Mouse (Mus musculus): ENCODE results near the gene Pkp4.

Gene Pkp4

DNA sequence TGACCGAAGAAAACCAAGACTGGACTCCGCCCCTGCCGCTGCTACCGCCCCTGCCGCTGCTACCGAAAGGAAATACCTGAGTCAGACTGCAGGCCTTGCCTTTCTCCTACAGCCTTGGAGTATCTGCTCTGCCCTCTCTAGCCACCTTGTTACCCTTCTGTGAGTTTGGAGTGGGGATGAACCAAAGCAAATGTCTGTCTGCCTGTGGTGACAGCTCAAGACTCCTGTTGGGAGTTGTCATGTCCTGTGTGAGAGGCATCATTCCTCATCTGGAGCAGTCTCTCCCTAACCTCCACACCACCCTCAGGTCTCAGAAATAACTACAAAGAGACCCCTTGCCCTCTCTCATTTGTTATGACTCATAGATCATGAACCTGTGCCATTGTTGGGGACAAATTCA is 122.3 kb downstream of the Pkp4 start:
- no peak for DNase-seq

- no peak for DNase-seq
Observed at GRCm38 (mm10) chr2:59284216-59284615, 123.6 kb downstream of the Pkp4 start.

GRCm38 (mm10) chr2:59284734-59285490 is 124.3 kb downstream of the Pkp4 start:
- DNase-seq, result no peak

DNA sequence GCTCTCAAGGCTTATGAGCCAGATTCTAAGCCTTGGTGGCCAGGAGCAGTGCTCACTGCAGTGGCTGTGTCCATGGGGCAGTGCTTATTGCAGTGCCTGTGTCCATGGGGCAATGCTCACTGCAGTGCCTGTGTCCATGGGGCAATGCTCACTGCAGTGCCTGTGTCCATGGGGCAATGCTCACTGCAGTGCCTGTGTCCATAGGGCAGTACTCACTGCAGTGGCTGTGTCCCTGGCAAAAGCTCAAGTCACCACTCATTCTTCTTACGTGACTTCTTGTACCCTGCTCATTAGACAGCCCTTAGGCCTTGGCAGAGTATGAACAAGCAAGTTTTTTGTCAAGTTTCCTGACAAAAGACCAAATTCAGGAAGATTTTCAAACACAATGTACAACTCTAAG is 124.9 kb downstream of the Pkp4 start:
- no peak for DNase-seq

- DNase-seq, result peak; percentile 59
Observed at GRCm38 (mm10) chr2:59286247-59286646, 125.6 kb downstream of the Pkp4 start.

GRCm38 (mm10) chr2:59287630-59288029 is 127.0 kb downstream of the Pkp4 start:
- DNase-seq, result no peak

DNA sequence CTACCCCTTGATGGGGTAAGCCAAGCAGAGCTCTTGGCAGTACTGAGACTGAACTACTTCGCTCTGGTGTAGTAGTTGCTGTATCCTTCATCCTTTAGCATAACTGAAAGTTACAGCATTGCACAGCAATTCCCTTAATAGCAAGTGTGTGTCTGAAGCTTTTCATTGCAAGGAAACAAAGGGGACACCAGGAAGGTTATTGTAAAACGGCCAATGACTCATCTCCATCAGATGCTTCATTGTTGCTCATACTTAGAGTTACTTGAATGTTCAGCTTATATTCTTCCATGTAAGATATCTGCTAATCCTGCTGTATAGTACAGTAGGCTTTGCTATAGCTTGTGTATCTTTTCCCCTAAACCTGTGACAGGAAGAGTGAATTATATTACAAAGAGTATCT is 128.8 kb downstream of the Pkp4 start:
- no peak for DNase-seq

GRCm38 (mm10) chr2:59290391-59290790 is 129.7 kb downstream of the Pkp4 start:
- no peak for DNase-seq

- DNase-seq, result no peak
Observed at GRCm38 (mm10) chr2:59299831-59300230, 139.2 kb downstream of the Pkp4 start.

DNA sequence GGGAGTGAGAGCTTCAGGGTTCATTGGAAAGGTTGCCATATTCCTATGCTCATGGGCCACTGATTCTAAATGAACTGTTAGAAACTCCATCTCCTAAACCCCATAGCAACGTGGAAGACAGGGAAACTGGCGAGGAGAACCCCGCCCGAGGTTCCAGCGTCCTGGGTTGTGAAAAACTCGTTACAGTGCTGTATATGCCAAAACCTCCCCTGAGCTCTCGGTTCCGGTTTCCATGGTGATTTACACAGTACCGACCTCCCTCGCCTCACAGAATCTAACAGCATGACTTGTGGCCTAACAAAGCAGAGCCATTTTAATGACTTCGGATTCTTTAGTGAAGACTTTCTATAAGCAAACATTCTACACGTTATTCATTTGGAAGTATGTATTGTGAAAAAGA is 141.0 kb downstream of the Pkp4 start:
- no peak for DNase-seq

DNA sequence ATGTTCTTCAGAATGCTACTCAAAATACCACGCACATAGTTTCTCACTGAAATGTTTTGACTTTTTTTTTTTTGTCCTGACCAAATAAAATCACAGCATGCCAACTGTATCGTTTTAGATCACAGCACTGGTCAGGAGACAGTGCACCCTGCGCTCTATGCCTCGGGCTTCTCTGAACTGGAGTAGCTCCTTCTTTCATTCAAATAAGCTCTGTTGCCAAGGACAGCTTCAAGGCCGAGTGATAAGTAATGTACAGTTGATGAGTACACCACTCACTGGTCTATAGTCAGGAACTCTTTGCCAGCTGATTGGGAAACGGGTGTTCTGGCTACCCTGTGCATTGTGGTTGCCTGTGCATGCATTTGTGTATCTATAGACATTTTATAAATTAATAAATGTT is 141.8 kb downstream of the Pkp4 start:
- no peak for DNase-seq

- DNase-seq, result no peak
Observed at GRCm38 (mm10) chr2:59303530-59304063, 142.9 kb downstream of the Pkp4 start.

DNA sequence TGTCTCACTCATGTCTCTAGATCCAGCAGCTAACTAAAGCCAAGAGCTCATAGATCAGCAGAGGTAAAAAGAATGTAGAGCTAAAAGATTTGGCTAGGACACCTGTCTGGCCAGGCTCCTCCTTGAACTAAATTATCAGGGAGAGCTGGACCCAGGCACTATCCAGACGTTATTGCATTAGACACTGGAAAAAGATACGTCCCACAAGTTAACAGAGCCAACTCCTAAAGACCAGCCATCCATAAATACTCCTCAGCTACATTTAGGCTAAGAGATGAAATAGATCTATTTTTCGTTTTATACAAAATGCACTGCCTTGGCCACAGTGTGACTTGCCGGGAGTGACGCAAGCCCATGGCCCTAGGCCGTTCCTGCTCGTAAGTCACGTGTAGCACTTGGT is 146.7 kb downstream of the Pkp4 start:
- no peak for DNase-seq

- DNase-seq, result no peak
Observed at GRCm38 (mm10) chr2:59308055-59308454, 147.4 kb downstream of the Pkp4 start.

DNA sequence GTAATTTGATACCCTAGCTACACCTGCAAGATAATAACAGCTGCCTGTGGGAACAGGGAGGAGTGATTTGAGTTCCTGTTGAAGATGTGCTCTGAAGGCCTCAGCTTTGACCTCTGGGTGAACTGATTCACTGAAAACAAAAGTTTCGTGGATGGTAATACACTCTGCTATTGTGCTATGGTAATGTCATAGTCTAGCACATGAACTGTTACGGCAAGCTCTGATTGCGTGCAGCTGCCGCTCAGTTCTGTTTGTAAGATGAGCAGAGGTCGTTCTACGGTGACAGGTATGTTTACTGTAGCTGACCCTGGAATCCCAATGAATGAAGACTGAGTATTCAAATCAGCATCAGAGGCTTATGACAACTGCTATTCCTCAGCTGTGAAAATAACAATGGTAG is 152.6 kb downstream of the Pkp4 start:
- DNase-seq, result no peak

- no peak for DNase-seq
Observed at GRCm38 (mm10) chr2:59318631-59319030, 158.0 kb downstream of the Pkp4 start.

GRCm38 (mm10) chr2:59327946-59328345 is 167.3 kb downstream of the Pkp4 start:
- no peak for DNase-seq

DNA sequence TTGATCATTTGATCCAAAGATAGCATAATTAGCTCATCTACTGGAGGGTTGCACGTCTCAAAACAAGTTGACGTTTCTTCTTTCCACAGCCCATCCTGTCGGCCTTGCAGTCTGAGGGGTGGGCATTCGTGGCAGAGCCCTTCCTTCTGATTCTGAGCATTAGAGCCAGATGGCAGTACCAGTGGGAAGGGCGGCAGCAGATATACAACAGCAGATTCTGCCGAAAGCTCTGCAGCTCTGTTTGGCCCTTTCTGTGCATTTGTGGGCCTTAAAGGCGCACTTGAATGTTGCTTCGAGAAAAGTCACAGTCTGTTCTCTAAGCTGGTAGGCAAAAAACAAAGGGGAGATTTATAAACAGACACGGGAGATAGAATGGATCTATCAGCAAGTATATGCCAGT is 170.4 kb downstream of the Pkp4 start:
- no peak for DNase-seq

DNA sequence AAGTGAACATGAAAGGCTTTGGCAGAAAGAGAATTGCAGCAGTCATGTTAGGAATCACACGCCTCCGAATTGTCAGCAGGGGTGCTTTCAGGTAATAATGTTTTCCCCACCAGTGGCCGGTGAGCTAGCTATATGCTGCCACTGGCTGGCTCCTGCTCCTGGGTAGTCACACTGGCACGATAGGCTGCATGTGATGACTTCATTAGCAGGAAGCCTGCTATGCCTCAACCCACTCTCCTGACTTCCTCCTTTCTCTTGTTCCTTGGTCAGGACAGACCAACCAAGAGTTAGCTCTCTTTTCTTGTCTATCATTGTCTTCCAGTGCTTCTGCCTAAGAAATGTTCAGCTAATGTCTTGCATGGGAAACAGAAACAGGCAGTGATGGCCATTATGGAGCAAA is 171.9 kb downstream of the Pkp4 start:
- DNase-seq, result no peak

DNA sequence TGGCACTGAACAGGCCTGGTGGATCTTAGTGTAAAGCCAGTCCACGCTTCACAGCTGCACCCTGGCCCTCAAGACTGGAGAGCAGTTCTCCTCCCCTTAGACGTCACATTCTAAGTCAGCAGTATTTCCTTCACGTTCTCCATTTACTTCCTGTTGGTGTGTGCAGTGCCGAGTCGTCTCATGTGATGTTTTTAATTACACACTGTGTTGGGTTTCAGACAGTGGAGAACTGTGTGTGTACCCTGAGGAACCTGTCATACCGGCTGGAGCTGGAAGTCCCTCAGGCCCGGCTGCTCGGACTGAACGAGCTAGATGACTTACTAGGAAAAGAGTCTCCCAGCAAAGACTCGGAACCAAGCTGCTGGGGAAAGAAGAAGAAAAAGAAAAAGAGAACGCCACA is 177.9 kb downstream of the Pkp4 start:
- peak; percentile 38 for DNase-seq

DNA sequence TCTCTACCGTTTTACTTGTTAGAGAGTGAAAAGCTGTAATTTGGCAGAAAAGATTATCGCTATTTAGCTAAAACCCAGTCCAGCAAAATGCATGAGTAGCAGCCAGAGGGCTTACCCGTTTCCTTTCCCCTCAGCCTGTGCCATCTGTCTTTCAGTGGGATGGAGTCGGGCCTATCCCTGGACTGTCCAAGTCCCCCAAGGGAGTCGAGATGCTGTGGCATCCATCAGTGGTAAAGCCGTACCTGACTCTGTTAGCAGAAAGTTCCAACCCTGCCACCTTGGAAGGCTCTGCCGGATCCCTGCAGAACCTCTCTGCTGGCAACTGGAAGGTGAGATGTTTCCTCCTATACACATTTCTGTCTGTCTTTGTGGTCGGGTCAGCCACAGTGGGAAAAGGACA is 178.3 kb downstream of the Pkp4 start:
- DNase-seq, result no peak

DNA sequence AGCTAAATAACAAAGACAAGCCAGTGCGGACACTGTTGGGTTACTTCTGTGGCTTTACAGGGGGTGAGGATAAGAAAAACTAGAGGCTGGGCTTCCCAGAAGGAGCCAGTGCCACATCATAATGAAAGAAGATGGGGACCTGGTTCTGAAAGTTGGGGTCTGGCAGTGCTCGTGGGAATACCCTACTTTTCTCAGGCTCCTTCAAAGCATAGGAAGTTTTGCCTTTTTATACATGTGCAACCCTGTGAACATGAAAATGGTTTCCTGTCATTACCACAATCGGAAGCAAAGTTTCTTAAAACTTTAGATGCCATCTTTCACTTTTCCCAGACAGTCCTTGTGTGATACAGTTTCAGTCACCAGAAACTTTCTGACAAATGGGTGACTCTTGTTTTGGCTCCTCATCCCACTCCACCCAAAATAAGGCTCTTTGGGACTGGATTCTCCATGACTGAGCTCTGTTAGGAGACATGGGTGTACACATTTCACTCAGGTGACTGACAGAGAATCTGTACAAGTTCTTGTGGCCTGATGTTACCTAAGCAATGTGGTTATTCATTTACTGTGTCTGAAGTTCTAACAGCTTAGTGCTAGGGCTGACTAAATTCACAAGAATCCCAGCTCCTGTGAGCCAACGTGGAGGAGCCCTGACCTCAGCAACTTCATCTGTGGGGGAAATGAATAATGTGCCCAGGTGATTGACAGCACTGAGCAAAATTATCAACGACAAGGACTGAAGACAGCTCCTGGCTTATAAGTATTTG is 179.3 kb downstream of the Pkp4 start:
- peak; percentile 24 for DNase-seq

GRCm38 (mm10) chr2:59340878-59341277 is 180.2 kb downstream of the Pkp4 start:
- no peak for DNase-seq

DNA sequence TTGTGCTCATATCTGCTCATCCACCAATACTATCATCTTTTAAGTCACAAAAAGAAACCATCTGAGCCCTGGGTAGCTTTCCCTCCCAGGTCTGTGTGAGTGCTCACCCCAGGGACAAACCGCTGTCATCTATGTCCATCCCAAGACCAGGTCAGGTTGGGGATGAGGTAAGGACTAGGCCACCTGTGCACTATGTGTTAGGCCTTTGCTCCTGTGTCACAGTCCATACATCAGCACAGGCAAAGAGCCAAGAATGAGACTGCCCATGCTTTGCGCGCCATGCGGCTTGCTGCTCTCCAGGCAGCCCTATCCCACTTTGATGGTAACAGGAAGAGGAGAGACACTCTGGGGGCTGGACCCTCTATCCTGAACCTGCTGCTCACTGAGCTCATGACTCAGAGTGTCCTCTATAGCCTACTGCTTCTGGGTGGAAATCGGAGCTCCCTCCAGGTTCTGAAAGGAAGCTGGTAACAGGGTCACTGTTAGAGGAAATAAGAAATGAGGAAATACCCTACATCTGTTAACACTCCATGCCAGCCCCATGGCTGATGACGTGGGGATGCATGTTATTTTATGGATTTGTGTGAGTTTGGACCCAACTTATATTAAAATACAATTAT is 182.1 kb downstream of the Pkp4 start:
- no peak for DNase-seq

Measured in kidney, postnatal 10 days (tissue).